Mouse (Mus musculus) kidney, postnatal 0 days (tissue): Measurements from ENCODE around the gene Osbpl10. TPM values are rescaled to one million over a fixed set of nuclear protein-coding genes. Genes with fewer than 3 reads are reported as not detected.

Experiments
- ATAC-seq: fragments of 200-750 bp; cut with Nextera tagmentation; replicated peaks from 2 replicates; pipeline ENCODE4 v1.8.0; 2017; ENCODE audit warnings: low read depth, moderate number of reproducible peaks, moderate TSS enrichment, moderate library complexity; ENCODE audit not compliant: low FRiP score
- DNase-seq: peaks from one replicate; pipeline ENCODE4 v3.0.0-alpha.2; 2016; ENCODE audit warnings: low spot score
- H3K27ac ChIP-seq: fragments of 300-500 bp; sonication (generic); 2 replicates; pipeline ENCODE4 v1.5.1; 2014; ENCODE audit warnings: mild to moderate bottlenecking
- H3K27me3 ChIP-seq: fragments of 300-500 bp; sonication (generic); 2 replicates; pipeline ENCODE4 v1.6.1; 2014; ENCODE audit warnings: low read length, mixed read lengths; ENCODE audit not compliant: insufficient read depth
- H3K36me3 ChIP-seq: fragments of 300-500 bp; sonication (generic); 2 replicates; pipeline ENCODE4 v1.6.1; 2014; ENCODE audit warnings: low read length, mixed read lengths; ENCODE audit not compliant: insufficient read depth
- H3K4me1 ChIP-seq: fragments of 300-500 bp; sonication (generic); replicated peaks from 2 replicates; pipeline ENCODE4 v1.6.1; 2014; ENCODE audit warnings: antibody characterized with exemption, low read length, mixed read lengths; ENCODE audit not compliant: insufficient read depth
- H3K4me2 ChIP-seq: fragments of 300-500 bp; sonication (generic); 2 replicates; pipeline ENCODE4 v1.6.1; 2014; ENCODE audit warnings: mild to moderate bottlenecking, low read length, moderate library complexity, mixed read lengths
- H3K4me3 ChIP-seq: fragments of 300-500 bp; sonication (generic); replicated peaks from 2 replicates; pipeline ENCODE4 v1.5.1; 2014; ENCODE audit warnings: low read depth, low read length
- H3K9ac ChIP-seq: fragments of 300-500 bp; sonication (generic); 2 replicates; pipeline ENCODE4 v1.6.1; 2014; ENCODE audit warnings: low read depth, low read length
- H3K9me3 ChIP-seq: fragments of 300-500 bp; sonication (generic); replicated peaks from 2 replicates; pipeline ENCODE4 v1.6.1; 2016; ENCODE audit warnings: low read length, inconsistent platforms, mixed read lengths
- CTCF ChIP-seq: IDR thresholded peaks from 2 replicates; pipeline ENCODE4 v1.5.1; 2016; ENCODE audit warnings: antibody characterized with exemption, low read depth, mild to moderate bottlenecking, moderate library complexity
- WGBS: fragments of 180-500 bp; shearing (Covaris S2); extraction: QIAGEN DNeasy Blood & Tissue Kit; methylation state at CpG from one replicate; pipeline ENCODE4 v1.1.7; 2014; 5-methylcytosine and 5-hydroxymethylcytosine counted together
- polyA plus RNA-seq: library from polyadenylated mRNA; unstranded; fragments of >200 nt; fragmentation: Nextera tagmentation; extraction: Ambion mirVana; gene quantifications from 2 replicates; pipeline ENCODE4 v1.2.1, GENCODE M21; 2015

The Osbpl10 gene
- polyA plus RNA-seq, 1 experiment from 2014 or later, result 2.8 TPM

DNA sequence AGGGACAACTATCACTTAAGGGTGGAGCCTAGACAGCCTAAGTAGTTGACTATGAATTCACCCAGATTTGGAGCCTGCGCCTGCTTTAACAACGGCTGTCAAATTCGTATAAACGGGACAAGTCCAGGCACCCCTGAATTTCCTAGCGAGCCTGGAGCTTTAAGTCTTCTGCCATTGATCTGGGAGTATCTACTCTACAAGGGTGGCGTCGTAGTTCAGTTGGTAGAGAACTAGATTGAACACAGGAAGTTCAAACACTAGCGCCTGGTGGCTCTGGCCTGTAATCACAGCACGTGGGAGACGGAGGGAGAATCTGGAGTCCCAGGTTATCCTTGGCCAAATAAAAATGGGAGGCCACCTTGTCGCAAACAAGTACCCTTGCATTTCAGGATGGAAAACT is 44.1 kb upstream of the Osbpl10 start:
- DNase-seq, result no peak
- H3K27ac ChIP-seq, result no peak overlapping the region

DNA sequence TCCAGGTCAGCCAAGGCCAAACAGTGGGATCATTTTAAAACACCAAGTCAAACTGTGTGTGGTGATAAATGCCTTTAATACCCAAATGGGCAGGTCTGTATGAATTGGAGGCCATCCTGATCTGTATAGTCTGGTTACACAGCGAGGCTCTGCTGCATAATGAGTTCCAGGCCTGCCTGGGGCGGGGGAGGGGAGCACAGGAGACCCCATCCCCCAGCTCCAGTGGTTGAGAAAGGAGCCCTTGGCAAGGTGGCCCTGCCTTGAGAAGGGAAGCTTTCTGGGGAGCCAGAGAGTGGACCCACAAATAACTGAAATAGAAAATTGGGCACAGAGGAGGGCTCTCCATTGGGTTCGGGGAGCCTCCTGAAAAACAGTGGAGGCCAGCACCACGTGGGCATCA is 43.0 kb upstream of the Osbpl10 start:
- ATAC-seq, result no peak
- no peak for TF ChIP-seq CTCF
- H3K27me3 ChIP-seq, result no peaks in the 10 kb centered on the region
- no peak for DNase-seq
- no peak overlapping the region for H3K4me2 ChIP-seq
- no peak overlapping the region for H3K27ac ChIP-seq
- no peak overlapping the region for H3K9ac ChIP-seq
- H3K4me1 ChIP-seq, result no peaks in the 10 kb centered on the region; the same call in 1 of the 2 replicates
- WGBS, result 90% methylated on average over 4 of the region's 4 CpGs
- H3K36me3 ChIP-seq, result no peaks in the 10 kb centered on the region
- no peak overlapping the region for H3K4me3 ChIP-seq
- H3K9me3 ChIP-seq, result no peaks in the 10 kb centered on the region

More for the DNA sequence above, 44.1 kb upstream of the Osbpl10 start:
- TF ChIP-seq CTCF, result no peak
- Histone ChIP-seq H3K27me3 (no peaks in the 10 kb centered on the region), H3K4me1 (no peaks in the 10 kb centered on the region; the same call in 1 of the 2 replicates), H3K4me3 (peak overlapping the region; percentile 75; the same call in 1 of the 2 replicates), H3K9me3 (no peaks in the 10 kb centered on the region), H3K36me3 (no peaks in the 10 kb centered on the region), H3K9ac (no peak overlapping the region), H3K4me2 (peak overlapping the region; percentile 99; the same call in 1 of the 2 replicates)
- no peak for ATAC-seq
- 62% methylated on average over 11 of the region's 11 CpGs for WGBS

DNA sequence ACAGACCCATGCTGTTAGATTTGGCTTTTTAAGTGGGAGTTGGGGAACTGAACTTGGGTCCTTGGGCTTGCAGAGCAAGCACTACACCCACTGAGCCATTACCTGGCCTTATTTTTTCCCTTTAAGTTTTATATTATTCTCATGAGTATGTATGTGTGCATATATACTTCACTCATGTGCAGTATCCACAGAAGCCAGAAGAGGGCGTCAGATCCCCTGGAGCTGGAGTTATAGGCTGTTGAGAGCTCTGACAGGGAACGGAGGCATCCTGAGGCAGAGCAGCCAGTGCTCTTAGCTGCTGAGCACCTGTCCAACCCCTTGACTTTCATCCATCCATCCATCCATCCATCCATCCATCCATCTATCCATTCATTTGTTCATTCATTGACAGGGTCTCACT is 41.7 kb upstream of the Osbpl10 start:
- TF ChIP-seq CTCF, result no peak
- WGBS, result 90% methylated on average over 2 of the region's 2 CpGs
- H3K27ac ChIP-seq, result no peak overlapping the region
- H3K9ac ChIP-seq, result no peak overlapping the region
- no peaks in the 10 kb centered on the region for H3K36me3 ChIP-seq
- H3K27me3 ChIP-seq, result no peaks in the 10 kb centered on the region
- ATAC-seq, result no peak
- H3K9me3 ChIP-seq, result no peaks in the 10 kb centered on the region
- no peak overlapping the region for H3K4me3 ChIP-seq
- DNase-seq, result no peak
- no peaks in the 10 kb centered on the region; the same call in 1 of the 2 replicates for H3K4me1 ChIP-seq
- H3K4me2 ChIP-seq, result no peak overlapping the region

DNA sequence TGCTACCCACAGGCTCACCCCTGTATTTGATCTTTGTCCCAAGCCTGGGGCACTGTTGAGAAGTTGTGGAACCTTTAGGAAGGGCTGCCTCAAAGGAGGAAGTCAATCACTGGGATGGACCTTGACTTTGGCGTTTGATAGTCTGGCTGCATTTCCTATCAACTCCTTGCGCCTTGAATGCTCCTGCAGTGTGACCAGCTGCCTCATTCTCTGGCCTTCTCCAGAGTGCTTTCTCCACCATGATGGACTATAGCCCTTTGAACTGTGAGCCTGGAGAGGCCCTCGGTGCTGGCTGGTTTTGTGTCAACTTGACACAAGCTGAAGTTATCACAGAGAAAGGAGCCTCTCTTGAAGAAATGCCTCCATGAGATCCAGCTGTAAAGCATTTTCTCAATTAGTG is 33.7 kb upstream of the Osbpl10 start:
- ATAC-seq (no peak), DNase-seq (no peak)
- H3K9ac ChIP-seq, result no peak overlapping the region
- no peak overlapping the region for H3K27ac ChIP-seq
- no peaks in the 10 kb centered on the region for H3K36me3 ChIP-seq
- no peaks in the 10 kb centered on the region; the same call in 1 of the 2 replicates for H3K9me3 ChIP-seq
- no peaks in the 10 kb centered on the region for H3K4me1 ChIP-seq
- no peak overlapping the region for H3K4me3 ChIP-seq
- WGBS, result 87% methylated on average over 3 of the region's 3 CpGs
- no peak for TF ChIP-seq CTCF
- no peaks in the 10 kb centered on the region for H3K27me3 ChIP-seq
- H3K4me2 ChIP-seq, result no peak overlapping the region

DNA sequence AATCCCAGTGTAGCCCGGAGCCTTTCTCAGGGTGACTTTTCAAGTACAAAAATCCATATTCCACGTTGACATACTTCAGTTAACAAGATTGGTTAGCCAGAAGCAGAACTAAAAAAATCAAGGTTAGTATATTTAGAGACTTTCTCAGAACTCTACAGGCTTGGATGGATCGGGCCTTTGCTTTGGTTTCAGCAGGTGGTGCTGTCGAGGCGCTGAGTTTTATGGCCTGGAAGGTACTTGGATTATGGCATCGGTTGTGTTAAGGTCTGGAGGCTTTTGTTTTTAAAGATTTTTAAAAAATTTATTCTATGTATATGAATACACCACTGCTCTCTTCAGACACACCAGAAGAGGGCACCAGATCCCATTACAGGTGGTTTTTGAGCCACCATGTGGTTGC is 32.8 kb upstream of the Osbpl10 start:
- H3K4me2 ChIP-seq, result no peak overlapping the region
- no peak overlapping the region for H3K9ac ChIP-seq
- H3K9me3 ChIP-seq, result no peaks in the 10 kb centered on the region; the same call in 1 of the 2 replicates
- H3K27me3 ChIP-seq, result no peaks in the 10 kb centered on the region
- no peaks in the 10 kb centered on the region for H3K4me1 ChIP-seq
- no peaks in the 10 kb centered on the region for H3K36me3 ChIP-seq
- TF ChIP-seq CTCF, result no peak
- ATAC-seq (no peak), DNase-seq (no peak)
- no peak overlapping the region for H3K27ac ChIP-seq
- no peak overlapping the region for H3K4me3 ChIP-seq
- 87% methylated on average over 6 of the region's 6 CpGs for whole genome bisulfite sequencing

DNA sequence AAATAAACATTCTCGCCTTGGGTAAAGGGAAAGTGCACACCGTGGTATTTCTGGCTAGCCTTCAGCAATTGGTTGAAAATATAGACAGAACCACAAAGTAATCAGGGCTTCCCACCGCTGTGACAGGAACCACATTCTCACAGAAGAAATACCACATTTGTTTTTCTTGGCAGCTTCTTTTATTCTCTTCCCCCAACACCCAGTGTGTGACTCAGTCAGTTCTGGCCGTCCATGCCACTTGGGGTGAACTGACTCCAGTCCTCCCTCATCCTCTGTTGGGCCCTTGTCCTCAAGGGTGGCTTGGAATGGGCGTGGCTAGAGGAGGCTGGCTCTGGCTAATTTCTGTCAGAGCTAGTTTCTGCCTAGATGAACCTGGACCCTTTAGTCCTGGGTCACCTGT is 30.0 kb upstream of the Osbpl10 start:
- Histone ChIP-seq H3K9me3 (no peaks in the 10 kb centered on the region), H3K27me3 (no peaks in the 10 kb centered on the region), H3K36me3 (no peaks in the 10 kb centered on the region), H3K27ac (no peak overlapping the region), H3K4me2 (no peak overlapping the region), H3K9ac (no peak overlapping the region), H3K4me3 (no peak overlapping the region), H3K4me1 (no peaks in the 10 kb centered on the region)
- 45% methylated on average over 5 of the region's 5 CpGs for WGBS
- ATAC-seq (no peak), DNase-seq (peak; percentile 54)
- TF ChIP-seq CTCF, result no peak

DNA sequence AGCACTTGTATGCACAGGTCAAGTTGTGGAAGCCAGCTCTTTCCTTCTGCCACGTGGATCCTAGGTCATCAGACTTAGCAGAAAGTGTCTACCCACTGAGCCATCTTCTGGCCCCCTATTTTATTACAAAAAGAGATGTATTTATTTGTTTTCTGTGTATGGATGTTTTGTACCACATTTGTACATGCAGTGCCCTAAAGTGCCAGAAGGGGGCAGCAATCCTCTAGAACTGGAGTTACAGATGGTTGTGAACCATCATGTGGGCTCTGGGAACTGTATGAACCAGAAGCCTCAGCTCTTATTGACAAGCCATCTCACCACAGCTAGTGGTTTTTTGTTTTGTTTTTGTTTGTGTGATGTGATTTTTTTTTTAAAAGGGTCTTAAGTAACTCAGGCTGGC is 25.5 kb upstream of the Osbpl10 start:
- ATAC-seq (no peak), DNase-seq (no peak)
- Histone ChIP-seq H3K9ac (no peak overlapping the region), H3K36me3 (no peaks in the 10 kb centered on the region), H3K27me3 (no peaks in the 10 kb centered on the region), H3K4me3 (no peak overlapping the region), H3K27ac (no peak overlapping the region), H3K4me1 (no peaks in the 10 kb centered on the region), H3K9me3 (no peaks in the 10 kb centered on the region), H3K4me2 (no peak overlapping the region)
- 59% methylated on average over 1 of the region's 1 CpGs for WGBS
- peak; percentile 56 for TF ChIP-seq CTCF
